Mouse (Mus musculus): Measurements from ENCODE around the gene Deup1. TPM values are rescaled to one million over a fixed set of nuclear protein-coding genes. Genes with fewer than 3 reads are reported as not detected.

Gene Deup1
- 1.3 and 3.4 TPM in 2 replicates for polyA plus RNA-seq (2015; fragmentation: Nextera tagmentation; extraction: Ambion mirVana)

- ATAC-seq (ENCODE audit: low FRiP score) = peak; percentile 89
- Histone ChIP-seq H3K36me3 (no peaks in the 10 kb centered on the region), H3K27ac (no peak within 1 kb of the TSS), H3K27me3 (peaks cover 11% of the 10 kb centered on the region; the same call in 1 of the 2 replicates), H3K4me3 (peak within 1 kb of the TSS; percentile 38), H3K4me2 (peak within 1 kb of the TSS; percentile 68), H3K9ac (peak within 1 kb of the TSS; percentile 59), H3K4me1 (replicated peaks) (peaks cover 8% of the 10 kb centered on the region), H3K9me3 (no peaks in the 10 kb centered on the region)
- WGBS = under 1% methylated on average over 28 of the region's 28 CpGs
Measured at GRCm38 (mm10) chr9:15627785-15628287, at the start of gene Deup1. Gene Deup1 (minus strand): TSS chr9:15627933.

DNA sequence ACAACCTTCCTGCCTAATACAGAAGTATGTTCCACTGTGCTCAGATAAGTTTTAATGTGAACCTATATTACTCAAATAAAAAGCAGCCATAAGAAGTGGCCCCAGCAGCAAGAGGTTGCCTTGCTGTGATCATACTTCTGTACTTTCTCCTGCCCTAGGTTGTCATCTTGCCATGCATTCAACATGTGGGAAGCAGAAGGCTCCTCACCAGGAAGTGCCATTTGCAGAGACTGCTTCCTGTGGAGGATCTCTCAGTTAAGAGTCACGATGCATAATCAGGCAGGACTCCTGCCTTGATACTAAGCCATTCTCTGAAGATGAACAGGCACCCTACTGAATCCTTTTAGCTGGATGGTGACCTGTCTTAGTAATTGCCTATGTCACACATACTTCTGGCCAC is 44.5 kb upstream of the Deup1 start:
- H3K9ac ChIP-seq = no peak overlapping the region
- no peak overlapping the region for H3K4me3 ChIP-seq
- no peaks in the 10 kb centered on the region for H3K27me3 ChIP-seq
- H3K9me3 ChIP-seq = no peaks in the 10 kb centered on the region
- no peak overlapping the region for H3K27ac ChIP-seq
- WGBS = 43% methylated on average over 1 of the region's 1 CpGs
- no peak overlapping the region for H3K4me2 ChIP-seq
- H3K4me1 ChIP-seq (replicated peaks) = peaks cover 8% of the 10 kb centered on the region; the same call in 1 of the 2 replicates
- no peak for ATAC-seq (ENCODE audit: low FRiP score)
- H3K36me3 ChIP-seq = no peaks in the 10 kb centered on the region

DNA sequence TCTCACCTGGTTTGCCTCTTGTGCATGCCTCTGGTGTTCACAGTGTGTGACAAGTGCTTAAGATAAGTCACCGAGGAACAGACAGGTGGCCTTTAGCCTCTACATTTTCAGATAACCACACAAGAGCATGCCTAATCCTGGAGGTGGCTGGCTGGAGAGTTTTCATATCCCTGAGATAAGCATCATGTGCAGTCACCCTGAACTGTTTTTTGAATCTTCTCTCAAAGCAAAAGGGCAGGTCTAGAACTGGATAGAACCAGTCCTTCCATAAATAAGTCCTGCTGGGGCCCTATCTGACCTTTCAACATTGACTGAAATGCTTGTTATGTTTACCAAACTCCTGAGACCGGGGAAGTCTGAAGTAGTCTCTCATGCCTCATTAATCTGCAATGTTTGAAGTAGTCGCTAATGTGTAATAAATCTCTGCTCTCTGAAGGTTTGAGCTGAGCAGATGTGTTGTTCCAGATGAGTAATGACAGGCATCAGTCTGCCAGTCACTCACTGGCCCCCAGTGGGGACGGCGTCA is 42.3 kb upstream of the Deup1 start:
- no peaks in the 10 kb centered on the region for H3K27me3 ChIP-seq
- no peak overlapping the region for H3K27ac ChIP-seq
- WGBS = 24% methylated on average over 5 of the region's 5 CpGs
- H3K9me3 ChIP-seq = no peaks in the 10 kb centered on the region
- H3K36me3 ChIP-seq = no peaks in the 10 kb centered on the region
- H3K4me2 ChIP-seq = no peak overlapping the region
- peaks cover 8% of the 10 kb centered on the region; the same call in 1 of the 2 replicates for H3K4me1 ChIP-seq (replicated peaks)
- no peak; the same call in 1 of the 2 replicates for ATAC-seq (ENCODE audit: low FRiP score)
- no peak overlapping the region for H3K9ac ChIP-seq
- no peak overlapping the region for H3K4me3 ChIP-seq

DNA sequence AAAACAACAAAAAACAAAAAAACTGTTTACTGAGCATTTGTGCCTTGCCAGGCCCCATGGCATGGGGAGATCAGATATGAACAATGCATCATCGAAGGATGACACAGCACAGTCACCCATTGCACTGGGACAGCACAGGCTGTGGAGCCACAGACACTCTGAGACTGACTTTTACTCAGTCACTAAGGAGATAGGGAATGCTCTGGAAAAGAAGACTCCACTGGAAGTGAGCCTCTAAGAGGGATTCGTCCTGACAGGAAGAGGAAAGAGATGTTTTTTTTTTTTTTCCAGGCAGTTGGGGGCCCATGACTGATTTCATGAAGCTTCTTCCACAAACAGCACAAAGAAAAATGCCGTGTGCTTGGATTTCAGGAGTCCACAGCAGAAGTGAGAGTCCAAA is 41.7 kb upstream of the Deup1 start:
- Histone ChIP-seq H3K4me1 (replicated peaks) (peaks cover 8% of the 10 kb centered on the region; the same call in 1 of the 2 replicates), H3K27ac (no peak overlapping the region), H3K36me3 (no peaks in the 10 kb centered on the region), H3K4me2 (no peak overlapping the region), H3K9ac (no peak overlapping the region), H3K27me3 (no peaks in the 10 kb centered on the region), H3K9me3 (no peaks in the 10 kb centered on the region), H3K4me3 (no peak overlapping the region)
- WGBS = 73% methylated on average over 3 of the region's 3 CpGs
- ATAC-seq (ENCODE audit: low FRiP score) = no peak

DNA sequence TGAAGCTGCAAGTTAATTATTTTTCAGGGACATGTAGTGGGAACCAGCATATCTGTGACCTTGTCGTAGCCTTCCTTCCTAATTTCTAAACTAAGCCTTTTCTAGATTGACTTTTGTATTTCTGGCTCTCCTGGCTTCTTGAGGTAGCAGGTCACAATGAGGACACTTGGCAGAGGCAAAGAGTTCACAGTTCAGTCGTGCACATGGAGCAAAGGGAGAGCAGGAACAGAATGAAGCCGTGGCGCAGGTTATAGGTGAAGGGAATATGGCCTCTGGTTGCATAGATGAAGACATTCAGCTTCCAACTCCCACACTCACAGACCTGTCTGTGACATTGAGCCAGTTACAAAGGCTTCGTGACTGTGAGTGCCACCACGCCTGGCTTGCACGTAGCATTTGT is 36.9 kb upstream of the Deup1 start:
- Histone ChIP-seq H3K9ac (no peak overlapping the region), H3K4me3 (no peak overlapping the region), H3K36me3 (no peaks in the 10 kb centered on the region), H3K4me1 (replicated peaks) (0 out of 2 replicates have a peak, but pooled peaks cover under 1% of the 10 kb centered on the region), H3K9me3 (no peaks in the 10 kb centered on the region), H3K27me3 (no peaks in the 10 kb centered on the region), H3K4me2 (no peak overlapping the region), H3K27ac (no peak overlapping the region)
- 91% methylated on average over 7 of the region's 7 CpGs for WGBS
- ATAC-seq (ENCODE audit: low FRiP score) = no peak

- ATAC-seq (ENCODE audit: low FRiP score) = no peak
- H3K9ac ChIP-seq = no peak overlapping the region
- no peaks in the 10 kb centered on the region for H3K27me3 ChIP-seq
- H3K27ac ChIP-seq = no peak overlapping the region
- H3K4me1 ChIP-seq (replicated peaks) = 0 out of 2 replicates have a peak, but pooled peaks cover 5% of the 10 kb centered on the region
- H3K4me2 ChIP-seq = no peak overlapping the region
- no peaks in the 10 kb centered on the region for H3K36me3 ChIP-seq
- WGBS = 77% methylated on average over 6 of the region's 6 CpGs
- H3K4me3 ChIP-seq = no peak overlapping the region
- no peaks in the 10 kb centered on the region for H3K9me3 ChIP-seq
Measured at GRCm38 (mm10) chr9:15659069-15659468, 31.3 kb upstream of the Deup1 start.

DNA sequence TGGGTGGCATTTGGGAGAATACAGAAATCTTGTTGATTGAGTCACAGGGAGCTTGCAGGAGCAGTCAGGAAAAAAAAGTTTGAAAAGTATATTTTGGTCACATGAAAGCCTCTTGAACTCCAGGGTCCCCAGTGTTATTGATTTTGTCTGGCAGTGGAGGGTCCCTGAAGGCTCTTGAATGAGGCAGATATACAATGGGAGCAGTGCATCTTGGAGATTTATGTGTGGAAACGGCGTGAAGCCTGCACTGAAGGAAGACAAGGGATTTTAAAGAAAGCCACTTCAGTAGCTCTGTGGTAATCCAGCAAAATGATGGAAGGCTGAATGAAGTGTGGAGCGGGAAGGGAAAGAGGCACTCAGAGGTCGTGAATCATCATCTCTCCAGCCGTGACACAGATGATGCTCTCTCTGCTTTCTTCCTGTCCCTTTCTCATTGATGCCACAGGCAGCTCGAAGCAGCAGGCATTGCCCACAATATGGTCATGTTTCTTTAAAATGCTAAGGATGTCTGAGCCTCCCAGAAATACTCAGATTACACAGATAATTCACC is 30.6 kb upstream of the Deup1 start:
- WGBS = 24% methylated on average over 6 of the region's 6 CpGs
- Histone ChIP-seq H3K4me3 (no peak overlapping the region), H3K9ac (no peak overlapping the region), H3K27me3 (no peaks in the 10 kb centered on the region), H3K27ac (no peak overlapping the region), H3K4me1 (replicated peaks) (0 out of 2 replicates have a peak, but pooled peaks cover 5% of the 10 kb centered on the region), H3K36me3 (no peaks in the 10 kb centered on the region), H3K9me3 (no peaks in the 10 kb centered on the region), H3K4me2 (no peak overlapping the region)
- no peak for ATAC-seq (ENCODE audit: low FRiP score)

DNA sequence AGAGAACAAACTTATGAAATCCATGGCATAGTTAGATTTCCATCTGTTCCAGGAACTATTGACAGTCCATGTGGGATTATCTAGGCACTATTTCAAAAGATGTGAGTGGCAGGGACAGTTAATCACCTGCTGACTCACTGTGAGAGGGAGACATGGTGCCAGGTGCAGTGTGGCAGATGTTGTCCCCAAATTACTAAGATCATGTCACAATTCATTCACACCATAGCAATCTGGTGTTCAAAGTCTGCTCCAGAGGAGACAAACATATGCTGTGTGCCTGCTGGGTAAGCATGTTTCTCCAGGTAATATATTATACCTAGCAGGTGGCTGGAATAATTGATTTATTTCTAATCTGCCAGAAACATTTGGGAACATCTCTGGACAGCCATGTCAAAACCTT is 25.3 kb upstream of the Deup1 start:
- no peaks in the 10 kb centered on the region for H3K27me3 ChIP-seq
- H3K4me3 ChIP-seq = no peak overlapping the region
- H3K27ac ChIP-seq = no peak overlapping the region
- no peak overlapping the region for H3K4me2 ChIP-seq
- no peaks in the 10 kb centered on the region for H3K4me1 ChIP-seq (replicated peaks)
- ATAC-seq (ENCODE audit: low FRiP score) = peak; percentile 66
- H3K9me3 ChIP-seq = no peaks in the 10 kb centered on the region
- no peaks in the 10 kb centered on the region for H3K36me3 ChIP-seq
- H3K9ac ChIP-seq = no peak overlapping the region

- H3K36me3 ChIP-seq = no peaks in the 10 kb centered on the region
- ATAC-seq (ENCODE audit: low FRiP score) = no peak
- WGBS = 97% methylated on average over 2 of the region's 2 CpGs
Measured at GRCm38 (mm10) chr9:15649977-15650376, 22.2 kb upstream of the Deup1 start.

GRCm38 (mm10) chr9:15627384-15627783 is 349 bp downstream of the Deup1 start:
- no peaks in the 10 kb centered on the region for H3K9me3 ChIP-seq
- H3K4me3 ChIP-seq = peak overlapping the region; percentile 38
- ATAC-seq (ENCODE audit: low FRiP score) = peak; percentile 40; the same call in 1 of the 2 replicates
- H3K4me1 ChIP-seq (replicated peaks) = peaks cover 8% of the 10 kb centered on the region
- H3K27ac ChIP-seq = no peak overlapping the region
- peak overlapping the region; percentile 68 for H3K4me2 ChIP-seq
- H3K27me3 ChIP-seq = peaks cover 11% of the 10 kb centered on the region; the same call in 1 of the 2 replicates
- no peaks in the 10 kb centered on the region for H3K36me3 ChIP-seq
- H3K9ac ChIP-seq = peak overlapping the region; percentile 59
- WGBS = 21% methylated on average over 5 of the region's 5 CpGs

More at GRCm38 (mm10) chr9:15649977-15650376, 22.2 kb upstream of the Deup1 start:
- no peak overlapping the region for H3K27ac ChIP-seq
- H3K9me3 ChIP-seq = no peaks in the 10 kb centered on the region
- H3K4me3 ChIP-seq = no peak overlapping the region
- no peak overlapping the region for H3K4me2 ChIP-seq
- H3K4me1 ChIP-seq (replicated peaks) = no peaks in the 10 kb centered on the region
- no peak overlapping the region for H3K9ac ChIP-seq
- no peaks in the 10 kb centered on the region for H3K27me3 ChIP-seq

DNA sequence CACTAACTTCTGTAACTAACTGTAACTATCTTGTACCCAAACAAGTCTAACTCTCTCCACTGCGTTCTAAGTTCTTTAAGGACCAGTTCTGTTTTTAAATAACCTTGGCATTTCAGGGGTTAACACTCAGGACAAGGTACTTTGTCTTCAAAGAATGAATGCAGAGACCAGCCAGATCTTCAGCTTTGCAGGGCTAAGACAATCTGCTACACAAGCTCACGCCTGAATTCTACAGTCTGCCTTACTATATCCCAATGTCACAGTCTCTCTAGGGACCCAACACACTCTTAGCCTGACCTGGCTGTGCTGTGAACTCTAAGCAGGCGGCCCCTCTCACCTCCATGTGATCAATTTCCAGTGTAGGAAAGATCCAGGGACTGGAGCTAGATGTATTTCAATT is 3.0 kb downstream of the Deup1 start:
- Histone ChIP-seq H3K9ac (no peak overlapping the region), H3K4me3 (no peak overlapping the region), H3K4me1 (replicated peaks) (peaks cover 12% of the 10 kb centered on the region), H3K9me3 (no peaks in the 10 kb centered on the region), H3K36me3 (no peaks in the 10 kb centered on the region), H3K27ac (no peak overlapping the region), H3K4me2 (no peak overlapping the region), H3K27me3 (peaks cover 11% of the 10 kb centered on the region; the same call in 1 of the 2 replicates)
- 74% methylated on average over 3 of the region's 3 CpGs for WGBS
- ATAC-seq (ENCODE audit: low FRiP score) = no peak

- no peak overlapping the region for H3K27ac ChIP-seq
- no peaks in the 10 kb centered on the region for H3K27me3 ChIP-seq
- no peak overlapping the region for H3K9ac ChIP-seq
- no peaks in the 10 kb centered on the region for H3K36me3 ChIP-seq
- peaks cover 11% of the 10 kb centered on the region for H3K4me1 ChIP-seq (replicated peaks)
- H3K9me3 ChIP-seq = no peaks in the 10 kb centered on the region
- H3K4me2 ChIP-seq = no peak overlapping the region
- 67% methylated on average over 1 of the region's 1 CpGs for WGBS
- H3K4me3 ChIP-seq = no peak overlapping the region
- ATAC-seq (ENCODE audit: low FRiP score) = peak; percentile 46
Measured at GRCm38 (mm10) chr9:15619767-15620166, 8.0 kb downstream of the Deup1 start.

Data from hindbrain, embryonic 13.5 days (tissue).